Mouse (Mus musculus): ENCODE results near the gene Hk2. TPM values are rescaled to one million over a fixed set of nuclear protein-coding genes. Genes with fewer than 3 reads are reported as not detected.

Hk2 gene
- polyA plus RNA-seq, 1 experiment from 2014 or later, result 20.1 TPM

- no peak overlapping the region for H3K4me2 ChIP-seq (ENCODE audit: low read depth, severe bottlenecking)
- H3K9ac ChIP-seq (ENCODE audit: low read length), result no peak overlapping the region
- no peak overlapping the region for H3K4me3 ChIP-seq (ENCODE audit: low read depth, low read length)
- no peak for ATAC-seq (ENCODE audit: insufficient number of reproducible peaks, low FRiP score, low TSS enrichment, low read depth)
- H3K4me1 ChIP-seq (ENCODE audit: control insufficient read depth, insufficient read depth, low read length), result no peaks in the 10 kb centered on the region
- 89% methylated on average over 3 of the region's 3 CpGs for WGBS
- H3K27ac ChIP-seq (replicated peaks; ENCODE audit: low read depth, low read length), result no peak overlapping the region
- H3K36me3 ChIP-seq (ENCODE audit: control insufficient read depth, insufficient read depth, low read length), result no peaks in the 10 kb centered on the region
- DNase-seq (ENCODE audit: low spot score), result no peak
- H3K27me3 ChIP-seq (ENCODE audit: control insufficient read depth, insufficient read depth, low read length), result no peaks in the 10 kb centered on the region
- no peaks in the 10 kb centered on the region for H3K9me3 ChIP-seq (ENCODE audit: control insufficient read depth, low read length)
Observed at GRCm38 (mm10) chr6:82804984-82805383, 30.7 kb upstream of the Hk2 start.

GRCm38 (mm10) chr6:82798202-82798737 is 24.0 kb upstream of the Hk2 start:
- Histone ChIP-seq H3K9me3 (ENCODE audit: control insufficient read depth, low read length) (no peaks in the 10 kb centered on the region), H3K9ac (ENCODE audit: low read length) (no peak overlapping the region), H3K27ac (replicated peaks; ENCODE audit: low read depth, low read length) (no peak overlapping the region), H3K36me3 (ENCODE audit: control insufficient read depth, insufficient read depth, low read length) (no peaks in the 10 kb centered on the region), H3K4me2 (ENCODE audit: low read depth, severe bottlenecking) (no peak overlapping the region), H3K4me3 (ENCODE audit: low read depth, low read length) (no peak overlapping the region), H3K4me1 (ENCODE audit: control insufficient read depth, insufficient read depth, low read length) (no peaks in the 10 kb centered on the region), H3K27me3 (ENCODE audit: control insufficient read depth, insufficient read depth, low read length) (no peaks in the 10 kb centered on the region)
- ATAC-seq (ENCODE audit: insufficient number of reproducible peaks, low FRiP score, low TSS enrichment, low read depth), result no peak
- 58% methylated on average over 3 of the region's 3 CpGs for WGBS
- no peak for DNase-seq (ENCODE audit: low spot score)

- Histone ChIP-seq H3K27ac (replicated peaks; ENCODE audit: low read depth, low read length) (no peak overlapping the region), H3K36me3 (ENCODE audit: control insufficient read depth, insufficient read depth, low read length) (no peaks in the 10 kb centered on the region), H3K27me3 (ENCODE audit: control insufficient read depth, insufficient read depth, low read length) (no peaks in the 10 kb centered on the region), H3K9ac (ENCODE audit: low read length) (no peak overlapping the region), H3K4me1 (ENCODE audit: control insufficient read depth, insufficient read depth, low read length) (no peaks in the 10 kb centered on the region), H3K4me3 (ENCODE audit: low read depth, low read length) (no peak overlapping the region), H3K9me3 (ENCODE audit: control insufficient read depth, low read length) (no peaks in the 10 kb centered on the region), H3K4me2 (ENCODE audit: low read depth, severe bottlenecking) (no peak overlapping the region)
- ATAC-seq (ENCODE audit: insufficient number of reproducible peaks, low FRiP score, low TSS enrichment, low read depth) (no peak), DNase-seq (ENCODE audit: low spot score) (no peak)
- 81% methylated on average over 5 of the region's 5 CpGs for WGBS
Observed at GRCm38 (mm10) chr6:82797300-82797839, 23.1 kb upstream of the Hk2 start.

- DNase-seq (ENCODE audit: low spot score), result no peak
- Histone ChIP-seq H3K9ac (ENCODE audit: low read length) (no peak overlapping the region), H3K4me3 (ENCODE audit: low read depth, low read length) (no peak overlapping the region), H3K4me1 (ENCODE audit: control insufficient read depth, insufficient read depth, low read length) (no peaks in the 10 kb centered on the region), H3K36me3 (ENCODE audit: control insufficient read depth, insufficient read depth, low read length) (no peaks in the 10 kb centered on the region), H3K27me3 (ENCODE audit: control insufficient read depth, insufficient read depth, low read length) (no peaks in the 10 kb centered on the region), H3K4me2 (ENCODE audit: low read depth, severe bottlenecking) (no peak overlapping the region), H3K27ac (replicated peaks; ENCODE audit: low read depth, low read length) (no peak overlapping the region), H3K9me3 (ENCODE audit: control insufficient read depth, low read length) (no peaks in the 10 kb centered on the region)
- WGBS, result 86% methylated on average over 2 of the region's 2 CpGs
- ATAC-seq (ENCODE audit: insufficient number of reproducible peaks, low FRiP score, low TSS enrichment, low read depth), result no peak
Observed at GRCm38 (mm10) chr6:82790864-82791263, 16.6 kb upstream of the Hk2 start.

- no peak for DNase-seq (ENCODE audit: low spot score)
- H3K9me3 ChIP-seq (ENCODE audit: control insufficient read depth, low read length), result no peaks in the 10 kb centered on the region
- H3K9ac ChIP-seq (ENCODE audit: low read length), result no peak overlapping the region
- H3K4me3 ChIP-seq (ENCODE audit: low read depth, low read length), result no peak overlapping the region
- no peaks in the 10 kb centered on the region for H3K27me3 ChIP-seq (ENCODE audit: control insufficient read depth, insufficient read depth, low read length)
- no peak overlapping the region for H3K4me2 ChIP-seq (ENCODE audit: low read depth, severe bottlenecking)
- no peak for ATAC-seq (ENCODE audit: insufficient number of reproducible peaks, low FRiP score, low TSS enrichment, low read depth)
- H3K4me1 ChIP-seq (ENCODE audit: control insufficient read depth, insufficient read depth, low read length), result no peaks in the 10 kb centered on the region
- no peaks in the 10 kb centered on the region for H3K36me3 ChIP-seq (ENCODE audit: control insufficient read depth, insufficient read depth, low read length)
- WGBS, result 82% methylated on average over 4 of the region's 4 CpGs
- H3K27ac ChIP-seq (replicated peaks; ENCODE audit: low read depth, low read length), result no peak overlapping the region
Observed at GRCm38 (mm10) chr6:82783906-82784305, 9.7 kb upstream of the Hk2 start.

GRCm38 (mm10) chr6:82780802-82781393 is 6.6 kb upstream of the Hk2 start:
- H3K4me1 ChIP-seq (ENCODE audit: control insufficient read depth, insufficient read depth, low read length), result no peaks in the 10 kb centered on the region
- H3K36me3 ChIP-seq (ENCODE audit: control insufficient read depth, insufficient read depth, low read length), result no peaks in the 10 kb centered on the region
- H3K27me3 ChIP-seq (ENCODE audit: control insufficient read depth, insufficient read depth, low read length), result no peaks in the 10 kb centered on the region
- ATAC-seq (ENCODE audit: insufficient number of reproducible peaks, low FRiP score, low TSS enrichment, low read depth) (no peak), DNase-seq (ENCODE audit: low spot score) (no peak)
- no peak overlapping the region for H3K4me2 ChIP-seq (ENCODE audit: low read depth, severe bottlenecking)
- H3K27ac ChIP-seq (replicated peaks; ENCODE audit: low read depth, low read length), result no peak overlapping the region
- H3K9me3 ChIP-seq (ENCODE audit: control insufficient read depth, low read length), result no peaks in the 10 kb centered on the region
- WGBS, result 69% methylated on average over 8 of the region's 8 CpGs
- H3K9ac ChIP-seq (ENCODE audit: low read length), result no peak overlapping the region
- no peak overlapping the region for H3K4me3 ChIP-seq (ENCODE audit: low read depth, low read length)

- Histone ChIP-seq H3K4me2 (ENCODE audit: low read depth, severe bottlenecking) (no peak overlapping the region), H3K4me3 (ENCODE audit: low read depth, low read length) (no peak overlapping the region), H3K9me3 (ENCODE audit: control insufficient read depth, low read length) (no peaks in the 10 kb centered on the region), H3K27ac (replicated peaks; ENCODE audit: low read depth, low read length) (no peak overlapping the region), H3K36me3 (ENCODE audit: control insufficient read depth, insufficient read depth, low read length) (no peaks in the 10 kb centered on the region), H3K27me3 (ENCODE audit: control insufficient read depth, insufficient read depth, low read length) (no peaks in the 10 kb centered on the region), H3K4me1 (ENCODE audit: control insufficient read depth, insufficient read depth, low read length) (no peaks in the 10 kb centered on the region), H3K9ac (ENCODE audit: low read length) (no peak overlapping the region)
- 66% methylated on average over 4 of the region's 4 CpGs for WGBS
- ATAC-seq (ENCODE audit: insufficient number of reproducible peaks, low FRiP score, low TSS enrichment, low read depth) (no peak), DNase-seq (ENCODE audit: low spot score) (no peak)
Observed at GRCm38 (mm10) chr6:82780369-82780768, 6.1 kb upstream of the Hk2 start.

- no peaks in the 10 kb centered on the region for H3K9me3 ChIP-seq (ENCODE audit: control insufficient read depth, low read length)
- WGBS, result 90% methylated on average over 4 of the region's 4 CpGs
- ATAC-seq (ENCODE audit: insufficient number of reproducible peaks, low FRiP score, low TSS enrichment, low read depth), result no peak
Observed at GRCm38 (mm10) chr6:82777124-82777654, 2.9 kb upstream of the Hk2 start.

More at GRCm38 (mm10) chr6:82777124-82777654, 2.9 kb upstream of the Hk2 start:
- Histone ChIP-seq H3K4me2 (ENCODE audit: low read depth, severe bottlenecking) (no peak overlapping the region), H3K4me1 (ENCODE audit: control insufficient read depth, insufficient read depth, low read length) (0 out of 2 replicates have a peak, but pooled peaks cover 2% of the 10 kb centered on the region), H3K4me3 (ENCODE audit: low read depth, low read length) (no peak overlapping the region), H3K9ac (ENCODE audit: low read length) (no peak overlapping the region), H3K27ac (replicated peaks; ENCODE audit: low read depth, low read length) (no peak overlapping the region), H3K27me3 (ENCODE audit: control insufficient read depth, insufficient read depth, low read length) (no peaks in the 10 kb centered on the region), H3K36me3 (ENCODE audit: control insufficient read depth, insufficient read depth, low read length) (no peaks in the 10 kb centered on the region)
- DNase-seq (ENCODE audit: low spot score), result no peak

All from limb, embryonic 11.5 days (tissue).